Mouse (Mus musculus) cerebellum, adult 9-10 months (tissue): ENCODE measurements around the gene Ercc6l.
"Not testable (repeated sequence)": the region's sequence is repeated elsewhere in the genome, so short reads cannot be mapped to it uniquely, and the experiment has no call there.

Experiments used
- DNase-seq: peaks from one replicate; pipeline ENCODE4 v3.0.0; 2022

Gene Ercc6l

GRCm38 (mm10) chrX:102156618-102157422 lies at the start of gene Ercc6l:
Gene Ercc6l, minus strand, starts transcription at chrX:102157091.
- peak; percentile 86 for DNase-seq

GRCm38 (mm10) chrX:102190840-102191239 lies 33.9 kb upstream of the Ercc6l start:
- no peak for DNase-seq

GRCm38 (mm10) chrX:102189581-102189980 lies 32.7 kb upstream of the Ercc6l start:
- no peak for DNase-seq

- peak; percentile 70 for DNase-seq
Measured at GRCm38 (mm10) chrX:102188712-102189497, 32.0 kb upstream of the Ercc6l start, which contains the start of gene Rps4x. Gene Rps4x, minus strand, starts transcription at chrX:102189394.

- DNase-seq = no peak
Measured at GRCm38 (mm10) chrX:102187023-102187699, 30.3 kb upstream of the Ercc6l start.

- DNase-seq = no peak
Measured at GRCm38 (mm10) chrX:102182575-102182974, 25.7 kb upstream of the Ercc6l start.

GRCm38 (mm10) chrX:102175538-102176287 lies 18.8 kb upstream of the Ercc6l start:
- no peak for DNase-seq

- DNase-seq = no peak
Measured at GRCm38 (mm10) chrX:102170900-102171299, 14.0 kb upstream of the Ercc6l start.

- no peak for DNase-seq
Measured at GRCm38 (mm10) chrX:102170135-102170534, 13.2 kb upstream of the Ercc6l start.

GRCm38 (mm10) chrX:102169724-102170123 lies 12.8 kb upstream of the Ercc6l start:
- DNase-seq = no peak

- no peak for DNase-seq
Measured at GRCm38 (mm10) chrX:102166986-102167385, 10.1 kb upstream of the Ercc6l start.

- DNase-seq = no peak
Measured at GRCm38 (mm10) chrX:102166521-102166920, 9.6 kb upstream of the Ercc6l start.

GRCm38 (mm10) chrX:102163529-102163928 lies 6.6 kb upstream of the Ercc6l start:
- no peak for DNase-seq

- DNase-seq = no peak
Measured at GRCm38 (mm10) chrX:102163096-102163495, 6.2 kb upstream of the Ercc6l start.

GRCm38 (mm10) chrX:102160528-102160927 lies 3.6 kb upstream of the Ercc6l start:
- DNase-seq = no peak

GRCm38 (mm10) chrX:102159778-102160177 lies 2.9 kb upstream of the Ercc6l start:
- DNase-seq = peak; percentile 13

- no peak for DNase-seq
Measured at GRCm38 (mm10) chrX:102157423-102157791, 516 bp upstream of the Ercc6l start.

- no peak for DNase-seq
Measured at GRCm38 (mm10) chrX:102141157-102141556, 15.7 kb downstream of the Ercc6l start.

GRCm38 (mm10) chrX:102121321-102121720 lies 35.6 kb downstream of the Ercc6l start:
- DNase-seq = no peak

- peak; percentile 97 for DNase-seq
Measured at GRCm38 (mm10) chrX:102119042-102119864, 37.6 kb downstream of the Ercc6l start, which contains the start of gene Pin4. Gene Pin4, plus strand, starts transcription at chrX:102119447.

GRCm38 (mm10) chrX:102115676-102116075 lies 41.2 kb downstream of the Ercc6l start:
- DNase-seq = no peak

GRCm38 (mm10) chrX:102109349-102109748 lies 47.5 kb downstream of the Ercc6l start:
- DNase-seq = not testable (repeated sequence)
